Mouse (Mus musculus) heart, embryonic 15.5 days (tissue): ENCODE results near the gene Pdzrn3. TPM values are rescaled to one million over a fixed set of nuclear protein-coding genes. Genes with fewer than 3 reads are reported as not detected.

Experiments used
- ATAC-seq: fragments of 200-750 bp; cut with Nextera tagmentation; replicated peaks from 2 replicates; pipeline ENCODE4 v1.8.0; 2017; ENCODE audit warnings: low read depth, moderate TSS enrichment; ENCODE audit not compliant: insufficient number of reproducible peaks, insufficient read depth, low FRiP score
- H3K27ac ChIP-seq: fragments of 300-500 bp; sonication (generic); 2 replicates; pipeline ENCODE4 v1.5.1; 2015; ENCODE audit warnings: mild to moderate bottlenecking, inconsistent platforms
- H3K27me3 ChIP-seq: fragments of 300-500 bp; sonication (generic); 2 replicates; pipeline ENCODE4 v1.6.1; 2015; ENCODE audit warnings: inconsistent platforms
- H3K36me3 ChIP-seq: fragments of 300-500 bp; sonication (generic); 2 replicates; pipeline ENCODE4 v1.6.1; 2015; ENCODE audit warnings: mild to moderate bottlenecking, inconsistent platforms
- H3K4me1 ChIP-seq: fragments of 300-500 bp; sonication (generic); replicated peaks from 2 replicates; pipeline ENCODE4 v1.6.1; 2015; ENCODE audit warnings: inconsistent platforms
- H3K4me2 ChIP-seq: fragments of 300-500 bp; sonication (generic); 2 replicates; pipeline ENCODE4 v1.6.1; 2015; ENCODE audit warnings: inconsistent platforms, mild to moderate bottlenecking, moderate library complexity
- H3K4me3 ChIP-seq: fragments of 300-500 bp; sonication (generic); 2 replicates; pipeline ENCODE4 v1.5.1; 2015; ENCODE audit warnings: mild to moderate bottlenecking, inconsistent platforms
- H3K9ac ChIP-seq: fragments of 300-500 bp; sonication (generic); 2 replicates; pipeline ENCODE4 v1.6.1; 2015; ENCODE audit warnings: mild to moderate bottlenecking, inconsistent platforms
- H3K9me3 ChIP-seq: fragments of 300-500 bp; sonication (generic); replicated peaks from 2 replicates; pipeline ENCODE4 v1.6.1; 2016; ENCODE audit warnings: inconsistent platforms
- WGBS: fragments of 180-500 bp; shearing (Covaris S2); methylation state at CpG from one replicate; pipeline ENCODE4 v1.1.7; 2015; ENCODE audit warnings: mixed read lengths; 5-methylcytosine and 5-hydroxymethylcytosine counted together
- polyA plus RNA-seq: library from polyadenylated mRNA; unstranded; fragments of >200 nt; fragmentation: Nextera tagmentation; extraction: Ambion mirVana; gene quantifications from 2 replicates; pipeline ENCODE4 v1.2.1, GENCODE M21; 2015

The Pdzrn3 gene
- polyA plus RNA-seq, 1 experiment from 2014 or later, result 12.8 TPM

DNA sequence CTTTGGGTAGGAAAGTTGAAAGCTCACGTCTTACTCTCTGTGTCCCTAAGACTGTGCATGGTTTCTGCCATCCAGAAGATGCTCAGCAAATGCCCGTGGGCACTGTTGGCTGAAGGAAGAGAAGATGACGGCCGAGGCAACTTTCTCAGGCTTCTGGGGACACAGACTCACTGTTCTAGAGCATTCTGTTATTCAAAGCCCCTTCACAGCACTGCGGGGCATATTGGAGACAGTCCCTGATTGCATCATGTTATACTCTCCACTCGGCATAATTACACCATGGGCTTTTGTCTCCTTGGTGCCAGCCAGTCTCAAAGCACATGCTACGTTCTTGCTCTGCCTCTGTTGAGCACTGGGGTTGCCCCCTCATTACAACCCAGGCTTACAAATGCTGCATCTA, 7.8 kb upstream of the Pdzrn3 start:
- Histone ChIP-seq H3K27me3 (no peaks in the 10 kb centered on the region), H3K4me3 (no peak overlapping the region), H3K36me3 (no peaks in the 10 kb centered on the region), H3K9me3 (no peaks in the 10 kb centered on the region), H3K4me2 (no peak overlapping the region), H3K27ac (no peak overlapping the region), H3K4me1 (peaks cover 2% of the 10 kb centered on the region; the same call in 1 of the 2 replicates), H3K9ac (no peak overlapping the region)
- WGBS, result 84% methylated on average over 7 of the region's 7 CpGs
- ATAC-seq, result no peak

DNA sequence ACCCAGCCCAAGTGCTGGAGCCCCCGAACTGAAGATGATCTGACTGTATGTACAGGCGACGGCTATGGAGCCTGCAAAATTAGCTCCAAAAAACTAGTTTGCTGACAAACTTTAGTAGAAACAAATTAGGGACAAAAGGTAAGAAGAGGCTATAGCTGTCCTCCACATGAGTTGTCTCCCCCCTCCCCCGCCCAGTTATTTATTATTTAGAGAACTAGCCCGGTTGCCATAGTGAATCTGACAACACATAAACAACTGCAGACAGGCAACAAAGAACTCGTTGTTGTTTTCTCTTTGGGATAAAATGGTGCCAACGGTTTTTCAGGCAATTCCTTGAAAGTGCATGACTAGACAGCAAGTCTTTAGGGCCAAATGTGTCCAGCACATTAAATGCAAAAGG, 7.3 kb upstream of the Pdzrn3 start:
- Histone ChIP-seq H3K27me3 (no peaks in the 10 kb centered on the region), H3K36me3 (no peaks in the 10 kb centered on the region), H3K9ac (no peak overlapping the region), H3K4me1 (peaks cover 2% of the 10 kb centered on the region; the same call in 1 of the 2 replicates), H3K4me3 (no peak overlapping the region), H3K9me3 (no peaks in the 10 kb centered on the region), H3K27ac (no peak overlapping the region), H3K4me2 (no peak overlapping the region)
- ATAC-seq, result no peak
- 73% methylated on average over 7 of the region's 7 CpGs for WGBS

DNA sequence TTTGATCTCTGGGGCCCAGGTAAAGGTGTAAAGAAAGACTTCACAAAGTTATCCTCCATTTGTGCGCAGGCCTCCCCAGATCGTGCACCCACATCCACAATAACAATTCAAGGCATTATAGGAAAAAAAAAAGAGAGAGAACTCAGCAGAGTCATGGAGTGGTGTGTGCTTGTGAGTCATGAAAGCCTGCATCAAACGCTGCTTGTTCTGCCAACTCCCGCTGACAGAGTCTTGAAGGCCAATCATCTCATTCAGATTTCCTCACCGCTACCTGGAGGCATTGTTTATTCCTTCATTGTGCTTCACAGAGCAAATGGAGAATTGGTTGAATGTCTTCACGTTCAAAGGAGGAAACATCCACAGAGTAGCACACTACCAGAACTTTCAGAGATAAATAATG, 6.8 kb upstream of the Pdzrn3 start:
- H3K9ac ChIP-seq, result no peak overlapping the region
- H3K27ac ChIP-seq, result no peak overlapping the region
- H3K27me3 ChIP-seq, result no peaks in the 10 kb centered on the region
- WGBS, result 76% methylated on average over 6 of the region's 6 CpGs
- H3K4me2 ChIP-seq, result no peak overlapping the region
- H3K4me1 ChIP-seq, result peaks cover 2% of the 10 kb centered on the region; the same call in 1 of the 2 replicates
- no peak overlapping the region for H3K4me3 ChIP-seq
- ATAC-seq, result no peak
- H3K9me3 ChIP-seq, result no peaks in the 10 kb centered on the region
- no peaks in the 10 kb centered on the region for H3K36me3 ChIP-seq

DNA sequence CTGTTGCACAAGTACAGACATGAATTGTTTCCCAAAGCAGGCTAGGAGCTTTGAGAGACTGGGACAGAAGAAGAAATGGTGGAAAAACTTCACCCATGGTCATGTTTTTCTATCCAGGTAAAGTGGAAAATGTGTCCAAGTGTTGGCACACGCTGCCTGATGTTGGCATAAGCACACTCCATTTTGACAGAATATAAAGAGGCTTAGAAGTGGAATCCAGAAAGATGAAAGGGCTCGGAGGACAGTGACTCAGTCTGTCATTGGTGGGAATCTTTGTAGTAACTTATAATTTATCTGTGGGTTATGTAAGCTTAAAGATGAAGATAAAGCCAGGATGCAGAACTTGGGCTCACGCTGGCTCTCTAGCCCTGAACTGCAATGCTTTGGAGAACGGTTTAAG, 5.2 kb upstream of the Pdzrn3 start:
- Histone ChIP-seq H3K4me3 (no peak overlapping the region), H3K9ac (no peak overlapping the region), H3K4me1 (peaks cover 8% of the 10 kb centered on the region; the same call in 1 of the 2 replicates), H3K27me3 (no peaks in the 10 kb centered on the region), H3K9me3 (no peaks in the 10 kb centered on the region), H3K27ac (no peak overlapping the region), H3K36me3 (no peaks in the 10 kb centered on the region), H3K4me2 (no peak overlapping the region)
- 73% methylated on average over 4 of the region's 4 CpGs for WGBS
- no peak for ATAC-seq

DNA sequence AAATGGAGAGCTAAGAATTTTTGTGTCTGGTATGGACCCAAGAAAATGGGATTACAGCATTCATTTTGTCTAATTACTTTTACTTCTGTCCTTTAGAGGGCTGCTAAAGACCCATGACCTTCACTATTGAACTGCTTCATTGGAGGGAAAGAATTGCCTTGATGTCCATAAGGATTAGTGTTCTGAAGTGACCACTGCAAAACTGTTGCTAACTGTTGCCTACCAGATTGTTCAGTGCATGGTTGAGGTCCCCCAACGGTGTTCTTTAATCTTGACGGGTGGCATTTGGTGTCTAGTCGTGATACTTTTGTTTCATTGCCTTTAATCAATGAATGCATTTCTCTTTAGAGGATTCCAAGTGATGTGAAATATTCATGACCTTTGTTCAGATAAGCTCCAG, 1.8 kb upstream of the Pdzrn3 start:
- WGBS, result 69% methylated on average over 3 of the region's 3 CpGs
- no peak for ATAC-seq

DNA sequence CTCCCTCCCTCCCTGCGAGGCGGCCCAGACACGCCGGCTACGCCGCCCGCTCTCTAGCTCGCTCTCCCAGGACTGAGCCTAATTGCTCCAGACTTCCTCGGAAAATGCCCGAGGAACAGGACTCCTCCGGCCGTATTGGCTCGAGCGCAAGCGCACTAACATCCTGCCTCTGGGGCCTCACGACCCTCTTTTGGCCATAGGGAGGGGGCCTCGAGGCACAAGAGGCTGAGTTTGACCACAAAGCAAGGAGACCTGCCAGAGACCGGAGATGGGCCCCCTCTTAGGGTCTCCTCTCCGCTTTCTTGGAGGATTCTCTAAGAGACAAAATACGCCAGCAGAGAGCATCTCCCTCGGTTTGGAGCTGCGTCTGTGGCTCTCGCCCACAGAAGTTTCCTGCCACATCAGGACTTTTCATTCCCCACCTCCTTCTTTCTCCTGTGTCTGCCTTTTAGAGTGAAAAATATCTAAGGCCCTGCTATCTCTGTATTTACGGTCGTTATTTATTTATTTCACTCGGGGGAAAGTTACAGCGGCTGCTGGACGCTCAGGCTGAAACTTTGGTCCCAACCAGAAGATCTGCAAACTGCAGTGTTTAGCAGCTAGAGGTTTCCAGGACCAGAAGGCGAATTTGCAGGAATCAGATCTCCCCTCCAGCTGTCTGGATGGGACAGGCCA, 375 bp upstream of the Pdzrn3 start:
- H3K4me1 ChIP-seq, result peaks cover 24% of the 10 kb centered on the region
- peak overlapping the region; percentile 93 for H3K27ac ChIP-seq
- H3K27me3 ChIP-seq, result no peaks in the 10 kb centered on the region
- H3K9me3 ChIP-seq, result no peaks in the 10 kb centered on the region
- under 1% methylated on average over 27 of the region's 29 CpGs for WGBS
- peak overlapping the region; percentile 80 for H3K4me2 ChIP-seq
- peak overlapping the region; percentile 67 for H3K4me3 ChIP-seq
- H3K9ac ChIP-seq, result peak overlapping the region; percentile 76
- no peaks in the 10 kb centered on the region for H3K36me3 ChIP-seq
- peak; percentile 83 for ATAC-seq

More for the DNA sequence above, 1.8 kb upstream of the Pdzrn3 start:
- H3K36me3 ChIP-seq, result no peaks in the 10 kb centered on the region
- no peak overlapping the region for H3K4me3 ChIP-seq
- H3K4me1 ChIP-seq, result peaks cover 10% of the 10 kb centered on the region
- no peak overlapping the region for H3K27ac ChIP-seq
- no peaks in the 10 kb centered on the region for H3K27me3 ChIP-seq
- H3K4me2 ChIP-seq, result no peak overlapping the region
- no peaks in the 10 kb centered on the region for H3K9me3 ChIP-seq
- H3K9ac ChIP-seq, result no peak overlapping the region

DNA sequence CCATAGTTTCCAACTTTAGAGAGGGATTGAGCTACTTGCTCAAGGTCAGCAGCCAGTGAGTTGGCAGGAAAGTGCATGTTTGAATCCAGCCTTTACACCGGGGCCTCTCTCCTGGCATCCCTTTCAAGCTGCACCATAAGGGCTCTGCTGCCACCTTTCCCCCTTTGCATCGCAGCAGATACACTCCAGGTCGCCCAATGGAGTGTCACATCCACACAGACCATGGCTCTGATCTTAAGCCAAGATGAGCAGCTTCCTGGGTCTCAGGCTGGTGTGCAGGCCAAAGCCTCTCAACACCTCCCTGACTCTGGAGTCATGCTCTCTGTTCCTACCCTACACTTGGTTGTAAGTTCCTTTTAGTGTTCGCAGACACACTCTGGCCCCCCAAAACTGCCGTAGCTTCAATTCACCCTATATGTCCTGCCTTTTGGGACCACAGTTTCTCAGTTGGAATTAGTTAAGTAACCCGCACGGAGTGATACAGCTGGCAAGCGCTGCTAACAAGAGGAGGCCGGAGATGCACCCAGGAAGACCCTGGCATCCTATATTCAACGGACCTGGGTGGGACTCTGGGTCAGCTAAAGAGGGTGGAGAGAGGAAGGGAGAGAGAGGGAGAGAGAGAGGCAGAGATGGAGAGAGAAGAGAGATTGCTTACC, 1.1 kb downstream of the Pdzrn3 start:
- Histone ChIP-seq H3K36me3 (no peaks in the 10 kb centered on the region), H3K4me3 (peak overlapping the region; percentile 67), H3K4me2 (peak overlapping the region; percentile 80), H3K9ac (peak overlapping the region; percentile 76), H3K27ac (peak overlapping the region; percentile 93), H3K27me3 (no peaks in the 10 kb centered on the region), H3K9me3 (no peaks in the 10 kb centered on the region), H3K4me1 (peaks cover 27% of the 10 kb centered on the region)
- peak; percentile 29; the same call in 1 of the 2 replicates for ATAC-seq
- 2% methylated on average over 10 of the region's 10 CpGs for WGBS

DNA sequence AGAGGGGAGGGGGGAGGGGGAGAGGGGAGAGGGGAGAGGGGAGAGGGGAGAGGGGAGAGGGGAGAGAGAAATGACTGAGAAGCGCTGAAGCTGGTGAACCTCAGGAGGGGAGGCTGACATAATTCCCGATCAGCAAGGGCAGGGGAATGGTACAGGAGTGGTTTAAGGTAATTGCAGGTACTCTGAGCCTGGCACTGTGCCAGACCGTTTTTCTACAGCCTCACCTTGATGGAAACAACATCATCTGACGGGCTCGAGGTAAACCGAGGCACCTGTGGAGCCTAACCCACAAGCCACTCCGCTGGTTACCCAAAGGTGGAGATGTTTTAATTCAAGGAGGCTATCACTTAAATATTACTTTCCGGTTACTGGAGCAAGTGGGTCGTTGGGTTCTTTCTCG, 1.6 kb downstream of the Pdzrn3 start:
- Histone ChIP-seq H3K36me3 (no peaks in the 10 kb centered on the region), H3K27me3 (no peaks in the 10 kb centered on the region), H3K4me3 (peak overlapping the region; percentile 67), H3K27ac (peak overlapping the region; percentile 93), H3K9me3 (no peaks in the 10 kb centered on the region), H3K4me1 (peaks cover 27% of the 10 kb centered on the region), H3K4me2 (peak overlapping the region; percentile 80), H3K9ac (peak overlapping the region; percentile 76)
- ATAC-seq, result no peak
- WGBS, result 24% methylated on average over 10 of the region's 10 CpGs

DNA sequence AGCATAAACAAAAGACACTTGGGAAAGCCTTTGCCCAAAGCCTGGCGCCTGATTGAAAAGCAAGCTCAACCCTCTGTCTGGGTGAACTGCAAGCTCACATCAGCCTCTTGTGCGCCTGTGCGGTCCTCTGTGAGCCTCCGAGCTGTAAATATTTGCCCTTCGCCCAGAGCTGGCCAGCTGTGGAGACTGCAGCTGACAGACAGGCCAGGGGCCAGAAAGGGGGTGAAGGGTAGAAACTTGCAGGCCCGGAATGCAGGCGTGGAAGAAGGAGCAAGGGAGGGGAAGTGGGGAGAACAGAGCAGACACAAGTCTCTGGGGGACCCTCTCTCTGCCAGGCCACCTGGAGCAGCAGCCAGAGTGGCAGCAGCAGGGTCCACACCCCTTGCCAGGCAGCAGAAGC, 3.0 kb downstream of the Pdzrn3 start:
- peak overlapping the region; percentile 45 for H3K4me3 ChIP-seq
- H3K4me2 ChIP-seq, result peak overlapping the region; percentile 80
- peak overlapping the region; percentile 37 for H3K9ac ChIP-seq
- no peaks in the 10 kb centered on the region for H3K27me3 ChIP-seq
- peak overlapping the region; percentile 94 for H3K27ac ChIP-seq
- peak; percentile 48; the same call in 1 of the 2 replicates for ATAC-seq
- H3K9me3 ChIP-seq, result no peaks in the 10 kb centered on the region
- no peaks in the 10 kb centered on the region for H3K36me3 ChIP-seq
- H3K4me1 ChIP-seq, result peaks cover 31% of the 10 kb centered on the region
- WGBS, result 4% methylated on average over 7 of the region's 7 CpGs

DNA sequence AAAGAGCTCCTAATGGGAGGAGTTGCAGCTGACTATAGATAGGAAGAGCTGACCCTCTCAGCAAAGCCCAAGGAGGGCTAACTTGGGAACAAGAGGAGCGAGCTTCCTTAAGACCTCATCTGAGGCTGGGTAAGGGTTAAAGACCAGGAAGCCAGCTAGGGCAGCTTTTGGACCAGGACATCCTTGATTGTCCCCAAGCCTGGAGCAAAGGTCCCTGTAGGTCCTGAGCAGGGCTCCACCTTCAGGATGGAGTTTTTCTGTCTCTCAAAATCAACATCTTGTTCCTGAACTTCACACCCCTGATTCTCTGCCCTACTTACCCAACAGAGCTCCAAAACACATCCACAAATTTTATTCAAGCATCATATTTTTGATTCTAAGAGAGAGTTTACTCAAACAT, 3.5 kb downstream of the Pdzrn3 start:
- no peak for ATAC-seq
- 38% methylated on average over 1 of the region's 1 CpGs for WGBS
- Histone ChIP-seq H3K36me3 (no peaks in the 10 kb centered on the region), H3K4me1 (peaks cover 35% of the 10 kb centered on the region), H3K4me3 (peak overlapping the region; percentile 45), H3K4me2 (peak overlapping the region; percentile 80), H3K9ac (peak overlapping the region; percentile 37), H3K27me3 (no peaks in the 10 kb centered on the region), H3K27ac (peak overlapping the region; percentile 94), H3K9me3 (no peaks in the 10 kb centered on the region)

DNA sequence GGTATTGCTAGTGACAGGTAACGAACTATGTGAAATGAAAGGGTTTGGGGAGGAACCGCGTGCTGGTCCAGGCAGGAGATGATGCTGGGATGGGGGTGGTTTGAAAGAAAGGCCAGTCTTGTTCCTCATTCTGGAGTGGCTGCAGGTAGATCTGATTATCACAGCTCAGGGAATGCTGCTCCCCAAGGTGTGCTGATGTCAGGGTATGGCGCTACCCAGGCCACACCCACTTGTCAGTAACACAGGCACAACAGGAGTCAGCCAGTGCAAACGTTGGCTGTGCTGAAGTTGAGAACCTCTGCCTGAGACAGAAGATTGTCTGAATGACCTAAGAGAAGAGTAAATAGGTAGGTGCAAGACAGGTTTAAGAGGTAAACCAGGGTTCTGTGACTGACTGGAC, 4.7 kb downstream of the Pdzrn3 start:
- Histone ChIP-seq H3K4me1 (peaks cover 39% of the 10 kb centered on the region), H3K4me2 (no peak overlapping the region), H3K27ac (no peak overlapping the region), H3K4me3 (no peak overlapping the region), H3K9me3 (no peaks in the 10 kb centered on the region), H3K36me3 (no peaks in the 10 kb centered on the region), H3K9ac (no peak overlapping the region), H3K27me3 (no peaks in the 10 kb centered on the region)
- 76% methylated on average over 5 of the region's 5 CpGs for WGBS
- ATAC-seq, result no peak
